Mouse (Mus musculus) kidney, adult 11 months (tissue): ENCODE results near the gene Acbd5.
A peak's percentile ranks its signal among the peaks of the same experiment; 100 is the strongest.

Experiments used
- DNase-seq: peaks from one replicate; pipeline ENCODE4 v3.0.0; 2022

Gene Acbd5

DNA sequence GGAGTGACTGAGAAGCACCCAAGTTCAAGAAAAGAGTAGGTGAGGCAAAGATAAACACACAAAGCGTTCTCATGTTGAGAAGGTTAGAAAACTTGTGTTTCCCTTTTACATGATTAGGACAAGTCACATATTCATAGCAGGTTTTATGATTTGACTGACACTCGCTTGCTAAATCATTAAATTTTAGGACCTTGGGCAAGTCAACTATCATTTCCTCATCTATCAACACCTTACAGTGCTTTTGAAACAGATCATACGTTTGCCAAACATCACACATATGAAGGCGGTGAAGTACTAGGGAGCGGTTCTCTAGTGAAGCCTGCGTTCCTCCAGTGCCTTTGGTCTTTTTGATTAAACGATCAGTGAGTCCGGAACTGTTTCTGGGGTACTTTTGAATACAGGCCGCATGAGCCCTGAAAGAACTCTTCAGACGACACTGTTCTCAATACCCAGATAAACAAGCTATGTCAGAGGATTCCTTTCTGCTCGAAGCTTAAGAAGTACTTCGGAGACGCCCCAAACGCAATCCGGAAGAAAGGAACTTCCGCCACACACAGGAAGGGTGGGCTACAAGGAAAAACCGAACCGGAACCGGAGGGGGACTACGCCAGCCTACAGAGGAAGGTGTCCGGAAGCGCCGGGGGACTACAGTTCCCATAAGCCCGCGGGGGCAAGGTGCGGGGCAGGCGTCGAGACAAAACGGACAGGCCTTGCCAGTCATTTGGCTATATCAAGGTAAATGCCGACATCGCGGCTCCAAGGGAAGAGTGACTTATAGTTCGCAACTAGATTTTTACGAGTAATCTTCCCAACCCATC, at the start of gene Acbd5:
Gene Acbd5, plus strand, starts transcription at position 616 of the 818 bp plus-strand sequence.
- peak; percentile 97 for DNase-seq

DNA sequence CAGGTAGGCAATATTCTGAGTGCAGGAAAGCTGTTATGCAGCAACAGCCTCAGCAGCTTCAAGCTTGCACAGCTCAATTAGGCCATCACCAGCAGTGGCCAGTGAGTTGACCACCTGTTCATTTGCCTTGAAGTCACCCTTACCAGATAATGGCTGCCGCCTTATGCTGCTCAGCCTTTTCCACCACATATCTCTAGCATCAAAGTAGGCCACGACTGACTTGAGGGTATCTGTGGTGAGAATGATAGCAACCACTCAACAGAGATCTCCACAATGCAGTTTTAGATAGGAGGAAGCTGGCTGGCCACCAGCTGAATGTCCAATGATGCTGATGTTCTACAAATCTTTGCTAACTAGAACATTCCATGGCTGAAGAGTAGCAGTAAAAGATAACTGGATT, 48.8 kb upstream of the Acbd5 start:
- DNase-seq = no peak

DNA sequence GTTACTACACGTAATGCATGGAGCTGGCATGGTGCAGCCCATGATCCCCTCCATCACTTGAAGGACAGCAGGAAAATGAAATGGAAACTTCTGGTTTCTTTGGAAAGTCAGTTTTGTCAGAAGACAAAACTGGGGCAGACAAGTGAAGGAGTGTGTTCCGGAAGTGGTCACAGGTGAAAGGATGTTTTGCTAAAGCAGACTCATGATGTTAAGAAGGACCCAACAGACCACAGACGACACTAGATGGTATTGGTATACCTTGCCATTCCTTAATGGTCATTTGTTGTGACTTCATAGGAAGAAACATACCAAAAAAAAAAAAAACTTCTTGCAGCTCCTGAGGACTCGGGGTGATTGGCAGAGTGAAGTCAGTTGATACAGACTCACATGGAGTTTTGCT, 46.6 kb upstream of the Acbd5 start:
- no peak for DNase-seq

DNA sequence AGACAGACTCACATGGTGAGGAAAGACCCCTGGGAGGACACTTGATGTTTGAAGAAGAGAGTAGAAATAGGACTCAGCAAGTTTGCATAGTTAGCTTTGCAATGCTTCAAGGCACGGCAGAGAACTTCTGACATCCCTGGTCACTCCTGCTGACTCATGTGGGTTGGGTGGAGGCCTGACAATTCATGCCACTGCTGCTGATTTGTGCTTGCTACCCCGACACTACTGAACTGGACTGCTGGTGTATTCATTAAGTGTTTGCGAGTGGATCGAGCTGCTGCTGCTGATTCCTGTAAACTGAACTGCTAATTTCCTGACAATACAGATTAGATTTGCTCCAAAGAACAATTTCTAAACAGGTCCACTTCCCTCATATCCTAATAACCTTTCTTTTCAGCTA, 46.2 kb upstream of the Acbd5 start:
- no peak for DNase-seq

DNA sequence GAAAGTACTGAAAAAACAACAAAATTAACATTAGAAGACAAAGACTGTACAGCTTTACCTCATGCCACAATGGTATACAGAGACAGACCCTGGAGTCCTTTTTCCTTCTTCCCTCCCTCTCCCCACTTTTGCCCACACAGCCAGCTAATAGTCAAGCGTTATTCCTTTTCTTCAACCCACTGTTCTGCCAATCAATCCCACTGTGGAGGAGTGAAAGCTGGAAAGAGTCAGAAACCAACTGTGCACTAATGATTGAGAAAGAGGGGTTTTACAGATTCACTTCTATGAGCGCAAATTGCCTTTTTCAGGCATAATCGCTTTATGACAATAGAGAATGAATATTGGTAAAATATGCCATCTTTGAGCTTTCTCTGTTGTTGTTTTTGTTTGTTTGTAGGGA, 44.9 kb upstream of the Acbd5 start:
- DNase-seq = no peak

DNA sequence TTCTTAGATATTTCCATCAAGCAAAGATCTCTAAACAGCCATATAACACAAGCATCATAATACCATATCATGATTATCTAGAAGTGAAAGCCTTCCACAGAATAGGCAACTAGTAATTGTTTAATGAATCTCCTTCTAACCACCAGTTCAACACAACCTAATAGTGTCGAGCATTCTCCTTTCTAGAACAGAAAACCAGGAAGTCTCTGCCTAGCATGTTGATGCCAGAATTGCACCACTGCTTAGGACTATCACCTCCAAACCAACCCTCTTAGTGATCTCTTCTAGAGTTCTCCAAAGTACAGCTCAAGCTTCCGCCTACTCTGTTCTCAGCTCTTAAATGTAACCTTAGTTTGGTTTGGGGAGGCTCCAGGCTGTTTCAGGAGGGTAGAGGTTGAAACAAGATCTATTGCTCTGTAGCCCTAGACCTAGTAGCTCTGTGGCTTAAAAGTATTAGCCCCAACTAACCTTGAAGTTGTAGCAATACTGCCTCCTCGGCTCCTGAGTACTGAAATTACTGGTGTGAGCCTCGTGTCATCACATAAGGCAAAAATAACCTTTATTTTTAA, 44.2 kb upstream of the Acbd5 start:
- DNase-seq = no peak

DNA sequence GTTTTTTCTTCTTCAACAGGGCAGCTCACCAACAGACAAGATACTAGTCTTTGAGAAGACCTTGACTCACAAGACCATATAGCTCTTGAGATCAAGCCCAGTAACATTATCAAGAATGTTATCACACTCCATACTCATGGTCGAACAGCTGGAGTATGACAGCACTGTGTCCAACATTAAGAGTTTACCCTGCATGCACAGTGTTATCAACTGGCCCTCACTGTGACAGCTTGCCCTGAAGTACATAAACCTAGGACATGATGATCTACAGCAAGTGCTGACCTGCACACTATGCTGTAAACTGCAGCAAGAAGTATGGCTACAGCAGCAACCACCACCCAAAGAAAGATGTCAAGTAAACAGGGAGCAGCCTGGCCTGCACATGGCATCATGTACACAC, 41.6 kb upstream of the Acbd5 start:
- DNase-seq = no peak

- DNase-seq = no peak
Measured at GRCm38 (mm10) chr2:23028826-23029225, 39.1 kb upstream of the Acbd5 start.

DNA sequence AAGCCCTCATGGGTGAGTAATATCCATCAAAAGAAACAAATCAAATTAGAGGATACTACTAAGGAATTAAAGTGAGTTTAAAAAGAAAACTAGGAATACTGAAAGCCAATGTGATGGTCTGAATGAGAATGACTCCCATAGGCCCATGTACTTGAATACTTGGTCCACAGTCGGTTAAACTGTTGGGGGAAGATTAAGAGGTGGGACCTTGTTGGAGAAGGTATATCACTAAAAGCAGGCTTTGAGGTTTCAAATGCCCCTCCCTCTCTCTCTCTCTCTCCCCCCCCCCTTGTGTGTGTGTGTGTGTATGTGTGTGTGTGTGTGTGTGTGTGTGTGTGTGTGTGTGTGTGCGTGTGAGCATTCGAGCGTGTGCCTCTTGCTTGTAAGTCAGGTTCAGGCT, 37.3 kb upstream of the Acbd5 start:
- DNase-seq = no peak

GRCm38 (mm10) chr2:23034692-23035435, 33.1 kb upstream of the Acbd5 start:
- DNase-seq = no peak

GRCm38 (mm10) chr2:23035467-23035866, 32.5 kb upstream of the Acbd5 start:
- DNase-seq = no peak

DNA sequence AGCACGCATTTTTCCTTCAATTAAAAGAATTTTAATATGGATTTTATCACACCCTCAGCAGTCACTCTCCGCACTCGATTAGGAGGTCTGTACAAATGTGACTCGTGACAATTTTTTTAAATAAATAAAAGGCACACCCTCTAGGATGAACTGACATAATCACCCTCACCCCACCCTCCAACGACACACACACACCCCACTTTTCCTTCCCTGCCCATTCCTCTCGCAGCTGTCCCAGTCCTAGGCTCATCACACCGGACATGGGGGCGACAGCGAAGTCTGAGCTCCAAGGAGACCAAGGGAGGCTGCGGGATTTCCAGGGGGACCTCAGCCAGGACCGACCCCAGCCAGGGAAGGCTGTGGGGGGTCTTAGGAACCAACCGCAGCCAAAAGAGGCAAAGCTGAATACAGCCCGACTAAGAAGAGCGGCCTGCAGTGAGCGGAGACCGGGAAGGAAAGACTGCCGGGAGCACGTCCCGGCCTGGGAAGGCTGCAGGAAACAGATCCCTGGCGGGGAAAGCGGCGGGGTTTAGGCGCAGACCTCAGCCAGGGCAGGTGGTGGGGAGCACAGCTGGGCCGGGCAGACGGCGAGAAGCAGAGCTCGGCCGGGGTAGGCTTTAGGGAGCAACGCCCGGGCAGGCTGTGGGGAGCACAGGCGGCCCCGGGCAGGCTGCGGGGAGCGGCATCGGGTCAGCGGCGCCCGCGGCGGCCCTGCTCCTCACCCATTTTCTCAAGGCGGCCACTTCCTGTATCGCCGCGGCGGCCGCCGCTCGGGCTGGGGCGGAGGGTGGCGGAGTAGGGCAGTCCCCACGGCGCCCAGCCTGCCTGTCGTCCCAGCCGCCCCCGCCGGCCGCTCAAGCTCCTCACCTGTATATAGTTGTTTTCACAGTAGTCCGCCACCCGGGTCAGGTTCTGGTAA, 28.6 kb upstream of the Acbd5 start:
- no peak for DNase-seq

- DNase-seq = peak; percentile 94
Measured at GRCm38 (mm10) chr2:23040001-23040646, 27.8 kb upstream of the Acbd5 start, which contains the start of gene Abi1. Gene Abi1, minus strand, starts transcription at chr2:23040241.

- DNase-seq = peak; percentile 26
Measured at GRCm38 (mm10) chr2:23040690-23041089, 27.3 kb upstream of the Acbd5 start.

DNA sequence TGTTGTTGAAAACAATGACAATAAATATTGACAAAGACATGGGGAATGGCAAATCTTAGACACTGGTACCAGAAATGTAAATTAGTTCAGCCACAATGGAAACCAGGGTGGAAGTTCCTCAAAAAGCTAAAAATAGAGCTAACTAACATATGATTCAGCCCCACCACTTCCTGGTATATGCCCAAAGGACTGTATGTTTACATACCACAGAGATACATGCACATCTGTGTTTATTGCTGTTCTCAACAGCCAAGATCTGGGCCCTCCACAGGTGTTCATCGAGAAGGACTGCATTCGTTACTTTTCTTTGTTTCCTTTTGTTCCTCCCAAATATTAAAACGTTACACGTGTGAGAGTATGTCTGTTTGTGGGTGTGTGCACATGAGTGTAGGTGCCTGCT, 26.5 kb upstream of the Acbd5 start:
- DNase-seq = no peak

- DNase-seq = no peak
Measured at GRCm38 (mm10) chr2:23042189-23042588, 25.8 kb upstream of the Acbd5 start.

GRCm38 (mm10) chr2:23045703-23046102, 22.3 kb upstream of the Acbd5 start:
- DNase-seq = no peak

- DNase-seq = no peak
Measured at GRCm38 (mm10) chr2:23048006-23048405, 20.0 kb upstream of the Acbd5 start.

GRCm38 (mm10) chr2:23051890-23052289, 16.1 kb upstream of the Acbd5 start:
- no peak for DNase-seq

- no peak for DNase-seq
Measured at GRCm38 (mm10) chr2:23052523-23052922, 15.4 kb upstream of the Acbd5 start.

- no peak for DNase-seq
Measured at GRCm38 (mm10) chr2:23068370-23068737, 387 bp downstream of the Acbd5 start.
